Mouse (Mus musculus) megakaryocyte, embryonic 14.5 days (primary cell): ENCODE data around the gene Jund. TPM values are rescaled to one million over a fixed set of nuclear protein-coding genes. Genes with fewer than 3 reads are reported as not detected.
A peak's percentile ranks its signal among the peaks of the same experiment; 100 is the strongest.

ENCODE experiments used
- H3K27me3 ChIP-seq: replicated peaks from 2 replicates; pipeline ENCODE3; 2012; ENCODE audit warnings: inconsistent platforms
- H3K36me3 ChIP-seq: replicated peaks from 2 replicates; pipeline ENCODE3; 2012; ENCODE audit warnings: low read length, inconsistent platforms, mixed read lengths
- H3K4me1 ChIP-seq: 2 replicates; pipeline ENCODE4 v1.6.1; 2012; ENCODE audit warnings: inconsistent platforms
- H3K4me3 ChIP-seq: replicated peaks from 2 replicates; pipeline ENCODE3; 2012; ENCODE audit warnings: moderate library complexity, mild to moderate bottlenecking, inconsistent platforms
- H3K9me3 ChIP-seq: 2 replicates; pipeline ENCODE4 v1.6.1; 2012; ENCODE audit warnings: inconsistent platforms
- FLI1 ChIP-seq: IDR thresholded peaks from 2 replicates; pipeline ENCODE4 v1.6.1; 2012; ENCODE audit warnings: low read length, inconsistent platforms, mixed read lengths
- GATA1 ChIP-seq: IDR thresholded peaks from 3 replicates; pipeline ENCODE4 v1.6.1; 2012; ENCODE audit warnings: mixed read lengths, low read length, inconsistent platforms, borderline replicate concordance
- polyA plus RNA-seq: library from polyadenylated mRNA; stranded (reverse); fragments of >175 nt; gene quantifications from 2 replicates; pipeline ENCODE4 v1.2.3, GENCODE M21; 2012; ENCODE audit warnings: low replicate concordance; ENCODE audit not compliant: insufficient read depth

The Jund gene
- polyA plus RNA-seq, 1 experiment, result 972 TPM

DNA sequence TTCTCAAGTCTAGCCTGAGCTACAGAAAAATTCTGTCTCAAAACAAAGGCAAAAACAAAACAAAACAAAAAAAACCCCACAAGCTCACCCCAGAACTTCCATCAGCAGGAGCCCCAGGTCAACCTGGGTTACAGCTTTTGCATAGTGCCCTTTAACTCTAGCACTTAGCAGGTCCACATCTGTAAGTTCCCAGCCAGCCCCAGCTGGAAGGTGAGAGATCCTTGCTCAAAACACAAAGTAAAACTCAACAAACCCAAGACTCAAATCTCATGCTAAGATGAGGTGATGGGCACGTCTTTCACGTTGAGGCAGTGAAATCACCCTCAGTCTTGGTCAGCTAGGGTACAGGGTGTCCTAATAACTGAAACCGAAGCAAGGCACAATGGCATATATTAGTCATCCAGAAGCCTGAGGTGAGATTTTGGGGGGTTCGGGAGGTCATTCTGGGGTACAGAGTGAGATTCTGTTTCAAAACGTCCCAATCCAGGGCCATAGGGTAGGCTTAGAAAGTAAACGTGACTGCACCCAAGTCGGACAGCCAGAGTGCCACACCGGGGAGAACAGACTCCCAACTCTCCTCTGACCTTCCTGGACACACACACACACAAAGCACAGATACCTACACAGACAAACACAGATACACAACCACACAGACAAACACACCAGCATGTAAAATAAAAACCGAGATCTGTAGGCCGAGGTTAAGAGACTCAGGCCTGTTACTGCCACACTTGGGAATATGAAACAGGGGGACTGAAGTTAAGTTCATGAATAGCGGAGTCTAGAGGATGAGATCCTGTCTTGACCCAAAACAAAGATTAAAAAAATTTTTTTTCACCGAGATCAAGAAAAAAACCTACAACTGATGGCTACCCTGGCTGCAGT is 1.1 kb upstream of the Jund start:
- Histone ChIP-seq H3K4me1 (peaks cover 70% of the 10 kb centered on the region), H3K9me3 (no peaks in the 10 kb centered on the region)

DNA sequence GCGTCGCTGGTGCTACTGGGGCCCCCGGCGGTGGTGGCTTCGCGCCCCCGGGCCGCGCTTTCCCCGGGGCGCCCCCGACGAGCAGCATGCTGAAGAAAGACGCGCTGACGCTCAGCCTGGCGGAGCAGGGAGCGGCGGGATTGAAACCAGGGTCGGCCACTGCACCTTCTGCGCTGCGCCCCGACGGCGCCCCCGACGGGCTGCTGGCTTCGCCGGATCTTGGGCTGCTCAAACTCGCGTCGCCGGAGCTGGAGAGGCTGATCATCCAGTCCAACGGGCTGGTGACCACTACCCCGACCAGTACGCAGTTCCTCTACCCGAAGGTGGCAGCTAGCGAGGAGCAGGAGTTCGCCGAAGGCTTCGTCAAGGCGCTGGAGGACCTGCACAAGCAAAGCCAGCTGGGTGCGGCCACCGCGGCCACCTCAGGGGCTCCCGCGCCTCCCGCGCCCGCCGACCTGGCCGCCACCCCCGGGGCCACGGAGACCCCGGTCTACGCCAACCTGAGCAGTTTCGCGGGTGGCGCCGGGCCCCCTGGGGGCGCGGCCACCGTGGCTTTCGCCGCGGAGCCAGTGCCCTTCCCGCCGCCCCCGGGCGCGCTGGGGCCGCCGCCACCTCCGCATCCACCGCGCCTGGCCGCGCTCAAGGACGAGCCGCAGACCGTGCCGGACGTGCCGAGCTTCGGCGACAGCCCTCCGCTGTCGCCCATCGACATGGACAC is 526 bp downstream of the Jund start:
- H3K4me3 ChIP-seq, result peak overlapping the region; percentile 98
- H3K4me1 ChIP-seq, result peaks cover 70% of the 10 kb centered on the region
- H3K36me3 ChIP-seq, result peaks cover 11% of the 10 kb centered on the region
- no peaks in the 10 kb centered on the region for H3K27me3 ChIP-seq
- H3K9me3 ChIP-seq, result no peaks in the 10 kb centered on the region
- TF ChIP-seq FLI1 (no peak), GATA1 (no peak)

More for the DNA sequence above, 1.1 kb upstream of the Jund start:
- TF ChIP-seq GATA1 (no peak), FLI1 (no peak)
- Histone ChIP-seq H3K27me3 (no peaks in the 10 kb centered on the region), H3K4me3 (peak overlapping the region; percentile 98), H3K36me3 (peaks cover 9% of the 10 kb centered on the region)

DNA sequence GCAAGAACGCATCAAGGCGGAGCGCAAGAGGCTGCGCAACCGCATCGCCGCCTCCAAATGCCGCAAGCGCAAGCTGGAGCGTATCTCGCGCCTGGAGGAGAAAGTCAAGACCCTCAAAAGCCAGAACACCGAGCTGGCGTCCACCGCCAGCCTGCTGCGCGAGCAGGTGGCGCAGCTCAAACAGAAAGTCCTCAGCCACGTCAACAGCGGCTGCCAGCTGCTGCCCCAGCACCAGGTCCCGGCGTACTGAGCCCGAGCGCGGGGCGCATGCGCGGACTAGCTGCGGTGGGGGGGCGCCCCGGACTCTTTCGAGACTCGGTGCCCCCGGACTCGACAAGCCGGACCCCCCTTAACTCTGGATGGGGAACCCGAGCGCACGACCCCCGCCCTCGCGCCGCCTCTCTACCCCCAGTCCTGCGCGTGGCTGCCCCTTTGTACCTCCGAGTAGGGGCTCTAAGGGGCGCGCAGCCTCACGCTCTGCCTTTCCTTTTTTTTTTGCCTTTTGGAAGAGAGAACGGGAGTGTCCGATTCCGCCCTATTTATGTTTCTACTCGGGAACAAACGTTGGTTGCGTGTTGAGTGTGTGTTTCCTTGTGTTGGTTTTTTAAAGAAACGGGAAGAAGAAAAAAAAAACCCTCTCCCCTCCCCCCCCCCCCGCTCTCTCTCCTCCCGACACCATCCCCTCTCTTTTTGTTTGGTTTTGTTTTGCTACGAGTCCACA is 1.2 kb downstream of the Jund start:
- Histone ChIP-seq H3K4me1 (peaks cover 68% of the 10 kb centered on the region), H3K36me3 (peaks cover 11% of the 10 kb centered on the region), H3K27me3 (no peaks in the 10 kb centered on the region), H3K4me3 (peak overlapping the region; percentile 98), H3K9me3 (no peaks in the 10 kb centered on the region)
- TF ChIP-seq FLI1 (no peak), GATA1 (no peak)

DNA sequence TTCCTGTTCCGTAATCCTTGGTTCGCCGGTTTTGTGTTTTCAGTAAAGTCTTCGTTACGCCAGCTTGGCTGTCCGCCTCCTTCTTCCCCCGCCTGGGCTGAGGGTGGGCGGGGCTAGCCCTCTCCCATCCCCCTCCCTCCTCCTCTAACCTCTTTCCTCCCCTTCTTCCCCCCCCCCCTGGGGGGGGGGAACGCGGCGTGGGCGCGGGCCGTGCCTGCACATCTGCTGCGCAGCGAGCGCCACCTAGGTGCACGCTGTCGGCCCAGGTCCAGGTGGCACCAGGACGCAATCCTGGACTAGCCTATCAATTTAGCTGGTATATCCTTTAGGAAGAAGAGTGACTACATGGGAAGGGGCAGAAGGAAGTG is 1.8 kb downstream of the Jund start:
- no peaks in the 10 kb centered on the region for H3K27me3 ChIP-seq
- H3K36me3 ChIP-seq, result peaks cover 11% of the 10 kb centered on the region
- H3K4me1 ChIP-seq, result peaks cover 66% of the 10 kb centered on the region
- peak overlapping the region; percentile 98 for H3K4me3 ChIP-seq
- H3K9me3 ChIP-seq, result no peaks in the 10 kb centered on the region
- TF ChIP-seq FLI1, result no peak
- TF ChIP-seq GATA1, result no peak

DNA sequence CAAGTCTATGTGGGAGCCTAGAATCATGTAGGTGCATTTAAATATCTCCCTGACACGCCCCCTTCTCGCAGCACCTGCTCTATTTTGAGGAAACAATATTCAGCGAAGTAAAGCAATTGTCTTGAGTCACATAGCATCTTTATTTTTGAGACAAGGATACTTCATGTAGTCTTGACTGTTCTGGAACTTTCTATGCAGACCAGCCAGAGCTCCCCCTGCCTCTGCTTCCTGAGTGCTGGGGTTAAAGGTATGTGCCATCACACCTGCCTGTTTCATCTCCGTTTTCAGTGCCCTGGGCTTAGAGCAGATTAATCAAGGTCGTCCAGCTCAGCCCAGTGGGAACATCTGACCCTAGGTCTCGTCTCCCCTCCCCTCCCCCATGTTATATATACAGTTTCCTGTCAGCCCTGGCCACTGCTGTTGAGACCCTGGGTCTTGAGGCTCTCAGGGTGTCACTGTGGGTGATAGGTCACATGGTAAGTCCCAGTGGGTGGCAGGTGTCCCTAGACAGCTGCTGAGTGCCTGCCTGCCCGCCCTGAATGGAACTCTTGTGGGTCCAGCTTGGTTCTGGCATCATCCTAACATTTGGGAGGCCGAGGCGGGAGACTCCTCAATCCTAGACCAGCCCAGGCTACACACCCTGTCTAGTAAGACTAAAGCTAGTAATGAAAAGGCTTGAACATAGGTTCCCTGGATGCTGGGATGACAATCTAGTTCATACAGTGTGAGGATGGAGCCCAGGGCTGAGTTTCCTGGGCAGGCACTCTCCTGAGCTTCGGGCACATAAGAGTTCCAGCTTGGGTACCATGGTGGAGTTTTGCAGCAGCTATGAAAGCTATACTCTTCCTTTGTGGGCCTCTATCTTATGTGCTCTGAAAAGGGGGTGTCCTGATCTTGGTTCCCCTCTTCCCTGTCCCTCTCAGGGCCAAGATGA is 2.6 kb downstream of the Jund start:
- Histone ChIP-seq H3K4me1 (peaks cover 58% of the 10 kb centered on the region), H3K27me3 (no peaks in the 10 kb centered on the region), H3K4me3 (peak overlapping the region; percentile 98), H3K9me3 (no peaks in the 10 kb centered on the region), H3K36me3 (peaks cover 11% of the 10 kb centered on the region)
- TF ChIP-seq GATA1 (no peak), FLI1 (no peak)

DNA sequence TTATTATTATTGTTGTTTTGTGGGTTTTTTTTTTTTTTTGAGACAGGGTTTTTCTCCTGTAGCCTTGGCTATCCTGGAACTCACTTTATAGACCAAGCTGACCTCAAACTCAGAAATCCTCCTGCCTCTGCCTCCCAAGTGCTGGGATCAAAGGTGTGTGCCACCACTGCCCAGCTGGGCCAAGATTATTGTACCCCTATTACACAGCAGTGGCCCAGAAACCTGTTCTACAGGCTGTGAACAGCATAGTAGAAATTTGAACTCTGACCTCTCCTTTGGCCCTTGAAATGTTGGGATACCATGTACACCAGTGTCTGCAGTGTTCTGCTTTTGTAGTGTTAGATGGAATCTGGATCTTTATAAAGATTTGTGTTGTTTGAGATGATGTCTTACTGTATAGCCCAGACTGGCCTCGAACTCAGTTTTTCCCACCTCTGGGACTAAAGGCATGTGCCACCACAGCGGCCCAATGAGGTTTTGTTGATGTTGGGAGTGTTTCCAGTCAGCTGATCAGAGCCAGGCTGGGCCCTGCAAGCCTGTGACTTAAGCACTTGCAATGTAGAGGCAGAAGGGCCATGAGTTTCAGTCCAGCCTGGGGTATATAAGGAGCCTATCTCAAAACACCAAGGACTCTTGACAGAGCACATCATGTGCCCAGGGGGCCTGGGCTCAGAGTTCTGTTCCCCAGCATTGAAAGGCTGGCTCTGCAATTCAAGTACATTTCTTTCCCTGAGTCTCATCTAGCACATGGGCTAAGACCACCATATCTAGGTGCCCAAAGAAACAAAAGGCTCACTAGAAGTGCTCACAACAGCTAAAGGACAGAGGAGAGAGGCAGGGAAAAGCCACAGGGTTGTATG is 3.5 kb downstream of the Jund start:
- no peak for TF ChIP-seq FLI1
- no peak for TF ChIP-seq GATA1
- peaks cover 4% of the 10 kb centered on the region; the same call in 1 of the 2 replicates for H3K9me3 ChIP-seq
- H3K27me3 ChIP-seq, result peaks cover 5% of the 10 kb centered on the region
- peaks cover 11% of the 10 kb centered on the region for H3K36me3 ChIP-seq
- peaks cover 49% of the 10 kb centered on the region for H3K4me1 ChIP-seq
- peak overlapping the region; percentile 98 for H3K4me3 ChIP-seq

DNA sequence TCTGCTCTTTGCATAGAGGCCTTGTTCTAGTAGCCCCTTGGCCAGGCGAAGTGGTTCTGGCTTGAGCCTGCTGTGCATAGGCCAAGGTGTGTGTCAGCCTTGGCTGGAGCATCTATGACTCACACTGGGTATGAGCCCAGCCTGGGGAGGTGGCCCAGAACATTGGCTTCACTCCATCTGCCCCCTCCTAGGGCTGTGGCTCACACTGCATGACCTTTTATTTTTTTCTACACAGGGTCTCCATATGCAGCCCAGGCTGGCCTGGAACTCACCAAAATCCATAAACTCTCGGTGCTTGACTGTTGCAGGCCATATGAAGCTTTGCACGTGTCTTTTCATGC is 4.1 kb downstream of the Jund start:
- peak overlapping the region; percentile 62 for H3K4me3 ChIP-seq
- TF ChIP-seq GATA1, result no peak
- TF ChIP-seq FLI1, result no peak
- H3K36me3 ChIP-seq, result peaks cover 11% of the 10 kb centered on the region
- H3K27me3 ChIP-seq, result peaks cover 9% of the 10 kb centered on the region
- peaks cover 46% of the 10 kb centered on the region for H3K4me1 ChIP-seq
- peaks cover 4% of the 10 kb centered on the region; the same call in 1 of the 2 replicates for H3K9me3 ChIP-seq

DNA sequence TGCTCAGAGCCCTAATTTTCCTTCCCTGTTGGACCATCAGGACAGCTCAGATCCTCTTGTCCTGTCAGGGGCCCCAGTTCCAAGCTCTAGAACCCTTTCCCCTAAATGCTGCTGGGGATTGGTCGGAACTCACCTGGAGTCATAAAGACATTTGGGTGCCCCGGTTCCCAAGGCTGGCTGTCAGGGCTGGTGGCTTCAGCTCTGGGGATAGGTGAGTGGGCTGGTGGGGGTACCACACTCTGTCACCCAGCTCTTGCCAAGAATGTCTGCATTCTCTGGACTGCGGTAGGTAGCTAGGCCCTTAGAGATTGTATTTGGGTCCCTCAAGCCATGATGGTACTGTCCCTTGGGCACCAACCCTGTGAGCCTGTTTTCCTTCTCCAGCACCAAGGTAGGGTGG is 4.5 kb downstream of the Jund start, which contains the start of gene Iqcn:
Iqcn (plus strand) TSS at position 171 of the 400 bp plus-strand sequence.
- H3K9me3 ChIP-seq, result peaks cover 4% of the 10 kb centered on the region; the same call in 1 of the 2 replicates
- H3K27me3 ChIP-seq, result peaks cover 14% of the 10 kb centered on the region
- TF ChIP-seq FLI1 (no peak), GATA1 (no peak)
- peaks cover 42% of the 10 kb centered on the region for H3K4me1 ChIP-seq
- peaks cover 11% of the 10 kb centered on the region for H3K36me3 ChIP-seq
- H3K4me3 ChIP-seq, result peak within 1 kb of the TSS; percentile 62
